ENCODE assay signal across 8 mouse cellular contexts in genomic region chr4:85801805-85802204, GRCm38 (mm10).
DNase-seq lines count a peak whose midpoint lies in the region; ATAC-seq and TF ChIP-seq lines count a peak whose summit lies in the region.

No protein-coding gene starts in this region.

- H3K27me3 ChIP-seq in liver, embryonic 12.5 days (replicated peaks): no peaks in the 10 kb centered on the region
- H3K27me3 ChIP-seq in kidney, adult 2 months (replicated peaks; ENCODE audit: control insufficient read depth, insufficient read depth, low read length): no peaks in the 10 kb centered on the region
- H3K27me3 ChIP-seq in midbrain, embryonic 16.5 days (ENCODE audit: control insufficient read depth, insufficient read depth, low read depth, low read length): peaks cover 3% of the 10 kb centered on the region; the same call in 1 of the 2 replicates
- no peaks in the 10 kb centered on the region for H3K27me3 ChIP-seq in splenic B cell, adult 2 months (ENCODE audit: control insufficient read depth, insufficient read depth, low read length, poor library complexity, severe bottlenecking)

- peak; percentile 98 for TF ChIP-seq CTCF in kidney, adult 2 months (conservative IDR thresholded peaks at IDR 0.05; ENCODE audit: insufficient read depth, insufficient read length, low read depth, low read length)

- ATAC-seq in liver, embryonic 12.5 days: no peak
- peak; percentile 86 for ATAC-seq in midbrain, embryonic 16.5 days

- WGBS in liver, embryonic 12.5 days (ENCODE audit: insufficient replicate concordance): 4% methylated on average over 8 of the region's 8 CpGs
- WGBS in kidney, adult 2 months: 3% methylated on average over 8 of the region's 8 CpGs
- 5% methylated on average over 8 of the region's 8 CpGs for whole genome bisulfite sequencing in midbrain, embryonic 16.5 days

- intact Hi-C loops in left cerebral cortex, postnatal 4 days (cut with DNase I): loop anchor here (5.0 kb wide), 2 partner anchors 400 to 640 kb away; no protein-coding TSS in a partner anchor

- TF ChIP-seq POLR2A in kidney, adult 2 months (IDR thresholded peaks at IDR 0.05; ENCODE audit: low read depth, low read length): no peak

- no peak overlapping the region for H3K4me3 ChIP-seq in liver, embryonic 12.5 days
- H3K4me3 ChIP-seq in kidney, adult 2 months (ENCODE audit: insufficient read depth, low read depth, low read length): no peak overlapping the region
- no peak overlapping the region for H3K4me3 ChIP-seq in midbrain, embryonic 16.5 days (ENCODE audit: low read depth, low read length)

- no peak overlapping the region for H3K9ac ChIP-seq in liver, embryonic 12.5 days
- H3K9ac ChIP-seq in midbrain, embryonic 16.5 days (ENCODE audit: low read depth, low read length): no peak overlapping the region

- H3K4me2 ChIP-seq in liver, embryonic 12.5 days: no peak overlapping the region
- H3K4me2 ChIP-seq in midbrain, embryonic 16.5 days (ENCODE audit: low read length): no peak overlapping the region

- DNase-seq in liver: peak; percentile 72
- peak; percentile 91 for DNase-seq in embryo, embryonic 10 days (ENCODE audit: low spot score)
- peak; percentile 52 to 71 for DNase-seq in gastrocnemius, postnatal 4 days (ENCODE audit: low spot score in 2 of 2)
- peak; percentile 77 for DNase-seq in kidney, adult 2 months
- peak; percentile 84 for DNase-seq in left cerebral cortex, postnatal 4 days
- peak; percentile 44 for DNase-seq in splenic B cell, adult 2 months (ENCODE audit: low read depth, low spot score)

- H3K36me3 ChIP-seq in liver, embryonic 12.5 days: no peaks in the 10 kb centered on the region
- H3K36me3 ChIP-seq in kidney, adult 2 months (ENCODE audit: control insufficient read depth, insufficient read depth, low read length): no peaks in the 10 kb centered on the region
- H3K36me3 ChIP-seq in midbrain, embryonic 16.5 days (ENCODE audit: control insufficient read depth, insufficient read depth, low read length): no peaks in the 10 kb centered on the region
- no peaks in the 10 kb centered on the region for H3K36me3 ChIP-seq in splenic B cell, adult 2 months (ENCODE audit: control insufficient read depth, insufficient read depth, low read length, poor library complexity, severe bottlenecking)

- H3K9me3 ChIP-seq in liver, embryonic 12.5 days (replicated peaks): no peaks in the 10 kb centered on the region
- no peaks in the 10 kb centered on the region for H3K9me3 ChIP-seq in midbrain, embryonic 16.5 days (replicated peaks; ENCODE audit: control insufficient read depth, low read length, poor library complexity, severe bottlenecking)

- H3K27ac ChIP-seq in liver, embryonic 12.5 days: no peak overlapping the region
- no peak overlapping the region for H3K27ac ChIP-seq in kidney, adult 2 months (ENCODE audit: insufficient read depth, low read depth, low read length)
- no peak overlapping the region for H3K27ac ChIP-seq in midbrain, embryonic 16.5 days (ENCODE audit: low read length)

- no peaks in the 10 kb centered on the region for H3K4me1 ChIP-seq in liver, embryonic 12.5 days
- H3K4me1 ChIP-seq in kidney, adult 2 months (ENCODE audit: control insufficient read depth, insufficient read depth, low read length): no peaks in the 10 kb centered on the region
- H3K4me1 ChIP-seq in midbrain, embryonic 16.5 days (ENCODE audit: control insufficient read depth, insufficient read depth, low read length): no peaks in the 10 kb centered on the region
